Mouse (Mus musculus): Measurements from ENCODE around the gene 2810006K23Rik. TPM values are rescaled to one million over a fixed set of nuclear protein-coding genes. Genes with fewer than 3 reads are reported as not detected.

Gene 2810006K23Rik
- polyA plus RNA-seq, 1 experiment from 2014 or later = 15.3 TPM

Other genes starting within 250 kb of the 2810006K23Rik start
- 6.8 and 7.9 TPM in 2 replicates for gene Abcb9, start 232.3 kb upstream of the 2810006K23Rik start, polyA plus RNA-seq (2014; fragmentation: Nextera tagmentation; extraction: Ambion mirVana)
- gene Ogfod2, start 215.8 kb upstream of the 2810006K23Rik start, polyA plus RNA-seq (2014; fragmentation: Nextera tagmentation; extraction: Ambion mirVana) = 19.8 and 21.0 TPM in 2 replicates
- gene Arl6ip4, start 212.0 kb upstream of the 2810006K23Rik start, polyA plus RNA-seq (2014; fragmentation: Nextera tagmentation; extraction: Ambion mirVana) = 52.1 and 56.5 TPM in 2 replicates
- 8.5 and 12.2 TPM in 2 replicates for gene Pitpnm2, start 78.3 kb upstream of the 2810006K23Rik start, polyA plus RNA-seq (2014; fragmentation: Nextera tagmentation; extraction: Ambion mirVana)
- gene Mphosph9, start 117 bp upstream of the 2810006K23Rik start, polyA plus RNA-seq (2014; fragmentation: Nextera tagmentation; extraction: Ambion mirVana) = 13.5 and 16.6 TPM in 2 replicates
- 85.4 and 112 TPM in 2 replicates for gene Cdk2ap1, start 35.0 kb downstream of the 2810006K23Rik start, polyA plus RNA-seq (2014; fragmentation: Nextera tagmentation; extraction: Ambion mirVana)
- 64.7 and 85.1 TPM in 2 replicates for gene Sbno1, start 97.9 kb downstream of the 2810006K23Rik start, polyA plus RNA-seq (2014; fragmentation: Nextera tagmentation; extraction: Ambion mirVana)
- gene Kmt5a, start 111.8 kb downstream of the 2810006K23Rik start, polyA plus RNA-seq (2014; fragmentation: Nextera tagmentation; extraction: Ambion mirVana) = 21.7 and 24.2 TPM in 2 replicates
- gene Rilpl2, start 150.3 kb downstream of the 2810006K23Rik start, polyA plus RNA-seq (2014; fragmentation: Nextera tagmentation; extraction: Ambion mirVana) = 29.4 and 31.7 TPM in 2 replicates
- 14.3 and 14.7 TPM in 2 replicates for gene Snrnp35, start 155.0 kb downstream of the 2810006K23Rik start, polyA plus RNA-seq (2014; fragmentation: Nextera tagmentation; extraction: Ambion mirVana)
- gene Rilpl1, start 203.3 kb downstream of the 2810006K23Rik start, polyA plus RNA-seq (2014; fragmentation: Nextera tagmentation; extraction: Ambion mirVana) = 10.4 and 11.0 TPM in 2 replicates
- gene Tmed2, start 212.6 kb downstream of the 2810006K23Rik start, polyA plus RNA-seq (2014; fragmentation: Nextera tagmentation; extraction: Ambion mirVana) = 416 and 423 TPM in 2 replicates
- 16.8 and 21.2 TPM in 2 replicates for gene Ddx55, start 224.8 kb downstream of the 2810006K23Rik start, polyA plus RNA-seq (2014; fragmentation: Nextera tagmentation; extraction: Ambion mirVana)

All from forebrain, embryonic 14.5 days (tissue).